Mouse (Mus musculus) CD8-positive naive resting alpha-beta T cell, adult 2 months (primary cell): ENCODE results near the gene Cdh4.

ENCODE experiments used
- DNase-seq, 2 experiments: peaks; one replicate each; pipeline ENCODE4 v3.0.0; 2022; ENCODE audit warnings: low read depth in 2 of 2, low spot score in 2 of 2

Gene Cdh4

DNA sequence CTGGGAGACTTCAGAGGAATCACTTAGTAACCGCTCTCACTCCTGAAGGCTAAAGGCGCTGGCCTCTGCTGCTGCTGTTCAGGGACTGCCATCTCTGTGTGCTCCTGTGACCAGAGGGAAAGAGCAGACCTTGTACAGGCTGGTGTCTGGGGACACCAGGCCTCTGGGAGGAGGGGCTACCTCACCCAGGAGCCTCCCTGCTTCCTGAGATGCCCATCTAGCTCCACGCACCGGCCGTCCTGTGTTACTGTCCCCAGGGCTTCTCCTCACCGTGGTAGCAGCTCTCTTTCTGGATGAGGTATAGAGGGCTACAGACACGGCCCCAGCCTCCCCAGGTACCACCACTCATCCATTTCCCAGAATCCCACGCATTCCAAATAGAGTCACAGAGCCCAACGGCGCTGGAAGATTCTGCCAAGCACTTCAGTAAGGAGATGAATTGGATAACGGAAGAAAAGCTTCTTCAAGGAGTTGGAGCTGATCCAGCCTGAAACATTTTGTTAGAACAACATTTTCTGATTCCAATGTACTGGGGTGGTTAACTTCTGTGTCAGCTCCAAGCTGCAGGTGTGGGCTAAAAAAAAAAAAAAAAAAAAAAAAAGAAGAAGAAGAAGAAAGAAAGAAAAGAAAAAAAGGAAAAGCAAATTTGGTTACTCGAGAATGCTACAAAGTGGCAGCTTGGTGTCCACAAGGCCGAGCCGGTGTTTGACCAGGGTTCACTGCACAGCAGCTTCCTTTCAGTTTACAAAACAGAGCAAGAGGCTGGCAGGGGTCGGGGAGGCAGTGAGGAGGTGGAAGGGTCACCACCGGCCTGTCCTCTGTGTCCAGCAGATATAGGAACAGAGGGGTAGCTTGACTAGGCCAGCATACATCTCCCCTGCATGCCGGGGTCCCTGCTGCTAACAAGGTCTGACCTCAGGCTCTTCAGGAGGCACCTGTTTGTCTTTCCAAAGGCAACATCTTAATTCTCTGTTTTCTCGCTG is 279.6 kb downstream of the Cdh4 start:
- no peak for DNase-seq

GRCm38 (mm10) chr2:179722776-179723386 is 280.6 kb downstream of the Cdh4 start:
- DNase-seq, result no peak

GRCm38 (mm10) chr2:179723401-179723800 is 281.2 kb downstream of the Cdh4 start:
- no peak for DNase-seq

- no peak for DNase-seq
Observed at GRCm38 (mm10) chr2:179729002-179729401, 286.8 kb downstream of the Cdh4 start.

DNA sequence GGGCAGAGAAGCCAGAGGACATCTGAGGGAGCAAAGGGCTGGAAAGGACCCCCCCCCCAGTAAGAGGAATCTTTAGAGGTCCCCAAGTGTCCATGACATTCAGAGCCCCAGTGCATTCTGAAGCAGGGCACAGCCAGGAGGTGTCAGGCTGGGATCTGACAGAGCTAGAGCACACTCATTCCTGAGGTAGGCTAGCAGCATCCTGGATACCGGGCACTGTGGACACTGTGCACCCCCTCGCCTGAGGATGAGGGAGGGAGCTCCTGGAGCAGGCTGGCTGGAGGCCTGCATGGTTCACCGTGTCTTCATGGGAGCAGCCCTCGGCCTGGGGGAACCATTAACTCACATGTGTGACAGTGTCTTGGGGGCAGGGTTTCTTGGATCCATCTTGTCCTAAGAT is 287.6 kb downstream of the Cdh4 start:
- DNase-seq, result no peak

DNA sequence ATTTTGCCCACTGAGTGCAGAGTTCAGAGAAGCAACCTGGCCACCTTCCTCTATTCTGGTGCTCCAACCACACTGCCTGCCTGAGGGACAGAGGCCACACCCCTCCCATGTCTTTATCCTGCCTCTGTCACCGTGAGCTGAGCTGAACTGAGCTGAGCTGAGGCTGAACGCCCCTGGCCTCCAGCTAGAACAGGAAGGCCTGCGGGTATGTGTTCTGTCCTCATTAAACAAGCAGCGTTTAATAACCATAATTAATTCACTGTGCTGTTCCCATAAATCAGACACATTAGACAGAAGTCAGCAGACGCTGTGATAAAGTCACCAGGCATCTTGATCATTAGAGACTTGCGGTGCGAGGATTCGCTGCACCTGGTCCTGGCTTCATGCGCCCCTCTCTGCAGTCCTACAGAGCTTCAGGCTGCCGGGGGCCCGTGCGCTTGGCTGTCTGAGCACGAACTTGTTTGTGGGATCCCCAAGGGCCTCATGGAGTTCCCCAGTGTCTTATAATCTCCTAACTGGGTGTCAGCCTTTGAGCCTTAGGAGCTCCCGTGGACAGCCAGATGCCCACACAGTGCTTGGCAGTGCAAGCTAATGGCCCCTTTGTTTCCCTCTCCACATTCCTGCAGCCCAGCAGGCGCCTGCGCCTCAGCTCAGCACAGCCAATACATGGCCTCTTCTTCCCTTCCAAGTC is 291.1 kb downstream of the Cdh4 start:
- no peak for DNase-seq

DNA sequence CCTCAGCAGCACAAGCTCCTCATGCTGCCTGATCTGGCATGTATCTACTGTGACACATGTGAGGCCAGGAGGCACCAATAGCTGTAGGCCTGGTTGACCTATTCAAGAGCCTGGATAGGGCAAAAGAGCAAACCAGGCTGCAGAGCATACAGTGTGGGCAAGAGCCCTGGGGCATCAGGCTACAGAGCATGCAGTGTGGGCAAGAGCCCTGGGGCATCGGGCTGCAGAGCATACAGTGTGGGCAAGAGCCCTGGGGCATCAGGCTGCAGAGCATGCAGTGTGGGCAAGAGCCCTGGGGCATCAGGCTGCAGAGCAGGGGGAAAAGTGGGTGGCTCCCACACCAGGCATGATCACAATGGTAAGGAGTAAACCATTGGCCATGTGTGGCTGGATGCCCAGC is 300.2 kb downstream of the Cdh4 start:
- DNase-seq, result no peak

GRCm38 (mm10) chr2:179742828-179743227 is 300.6 kb downstream of the Cdh4 start:
- DNase-seq, result no peak

- no peak for DNase-seq
Observed at GRCm38 (mm10) chr2:179746491-179746890, 304.3 kb downstream of the Cdh4 start.

GRCm38 (mm10) chr2:179749399-179749798 is 307.2 kb downstream of the Cdh4 start:
- DNase-seq, result no peak

GRCm38 (mm10) chr2:179753811-179754210 is 311.6 kb downstream of the Cdh4 start:
- DNase-seq, result no peak

DNA sequence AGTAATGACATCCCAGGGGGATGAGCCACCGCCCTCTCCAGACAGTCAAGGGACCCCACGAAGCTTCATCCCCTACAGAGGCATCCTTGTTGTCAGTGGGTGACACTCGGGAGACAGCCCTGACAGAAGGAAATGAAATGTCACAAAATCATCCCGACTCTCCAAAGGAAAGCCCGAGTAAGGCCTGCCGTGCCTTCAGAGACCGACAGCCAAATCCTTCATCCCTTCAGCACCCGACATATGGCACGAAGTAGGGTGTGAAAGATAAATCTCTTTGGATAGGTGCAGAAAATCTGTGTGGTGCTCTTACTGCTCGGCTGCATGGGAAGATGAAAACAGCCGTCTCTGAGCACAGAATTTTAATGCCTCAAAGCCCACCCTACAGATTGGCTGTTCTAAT is 312.5 kb downstream of the Cdh4 start:
- DNase-seq, result no peak

DNA sequence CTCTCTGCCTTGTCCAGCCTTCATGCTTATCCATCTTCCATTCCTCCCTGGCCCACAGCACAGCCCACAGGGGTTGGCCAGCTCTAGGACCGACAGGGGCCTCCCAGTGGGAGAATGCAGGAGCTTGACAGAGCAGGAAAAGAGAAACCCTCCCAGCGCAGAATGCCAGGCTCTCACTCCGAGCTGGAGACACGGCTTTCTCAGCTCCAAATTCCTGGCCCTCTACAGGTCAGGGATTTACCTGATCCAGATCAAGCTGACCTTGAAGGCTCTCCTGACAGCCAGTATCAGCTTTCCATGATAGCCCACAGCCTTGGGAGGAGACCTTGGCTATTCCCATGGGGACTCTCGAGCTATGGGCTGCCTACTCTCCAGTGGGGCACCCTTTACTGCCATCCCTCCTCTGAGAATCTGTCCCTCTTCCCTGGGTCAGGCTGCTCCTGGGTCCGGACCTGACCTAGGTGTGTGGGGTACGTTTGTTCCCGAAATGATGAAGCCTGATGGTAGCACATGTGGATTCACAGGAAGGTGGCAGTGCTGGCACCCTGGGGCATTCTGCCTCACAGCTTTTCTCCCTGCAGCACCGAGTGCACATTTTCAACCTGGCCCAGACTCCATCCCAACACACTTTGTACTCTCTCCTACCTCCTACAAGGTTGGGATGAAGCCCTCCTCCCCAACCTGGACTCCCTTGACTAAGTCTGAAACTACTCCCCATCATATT is 319.6 kb downstream of the Cdh4 start:
- no peak for DNase-seq

DNA sequence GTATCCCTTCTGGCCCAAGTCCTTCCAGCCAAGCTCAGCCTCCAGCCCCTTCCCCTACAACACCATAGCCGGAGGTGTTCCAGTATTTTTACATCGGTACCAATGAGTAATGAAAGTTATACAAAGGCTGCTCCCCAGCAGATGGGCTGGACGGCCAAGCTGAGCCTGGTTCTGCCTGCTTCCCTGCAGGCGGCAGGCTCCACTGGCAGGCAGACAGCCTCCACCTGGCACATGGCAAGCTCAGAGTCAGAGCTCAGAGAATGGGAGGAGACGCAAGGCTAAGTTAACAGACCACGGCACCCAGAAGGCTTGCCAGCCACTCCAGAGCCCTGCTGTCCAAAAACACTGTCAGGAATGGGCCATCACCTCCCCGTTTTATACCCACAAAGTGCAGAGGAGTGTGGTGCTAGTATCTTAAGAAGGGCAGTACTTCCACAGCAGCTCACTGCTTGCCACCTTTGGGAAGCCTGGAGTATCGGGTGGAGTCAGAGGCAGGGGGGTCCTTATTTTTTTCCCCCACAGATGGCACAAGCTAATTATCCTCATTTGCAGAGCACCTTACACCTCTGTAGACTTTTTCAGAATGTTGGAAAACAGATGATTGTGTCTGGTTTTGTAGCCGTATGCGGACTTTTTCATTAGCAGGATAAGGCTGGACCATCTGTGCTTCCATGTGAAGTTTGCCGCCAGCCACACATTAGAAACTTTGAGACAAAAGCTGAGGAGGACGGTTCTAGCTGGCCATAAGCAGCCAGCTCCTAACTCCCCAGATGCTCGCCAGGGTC is 320.5 kb downstream of the Cdh4 start:
- DNase-seq, result no peak

DNA sequence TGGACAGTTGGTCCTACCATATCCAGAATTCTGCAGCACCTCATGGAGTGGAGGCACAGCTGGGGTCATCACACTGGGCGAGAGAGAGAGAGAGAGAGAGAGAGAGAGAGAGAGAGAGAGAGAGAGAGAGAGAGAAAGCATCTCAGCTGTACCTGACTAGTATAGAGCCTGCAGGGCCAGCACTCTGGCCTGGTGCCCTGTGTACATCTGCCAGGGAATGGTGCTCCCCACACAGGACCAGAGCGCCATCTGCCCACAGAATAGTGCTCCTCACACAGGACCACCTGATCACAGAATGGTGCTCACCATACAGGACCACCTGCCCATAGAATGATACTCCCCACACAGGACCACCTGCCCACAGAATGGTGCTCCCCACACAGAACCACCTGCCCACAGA is 322.2 kb downstream of the Cdh4 start:
- no peak for DNase-seq

GRCm38 (mm10) chr2:179766664-179767526 is 324.7 kb downstream of the Cdh4 start:
- DNase-seq, result no peak

DNA sequence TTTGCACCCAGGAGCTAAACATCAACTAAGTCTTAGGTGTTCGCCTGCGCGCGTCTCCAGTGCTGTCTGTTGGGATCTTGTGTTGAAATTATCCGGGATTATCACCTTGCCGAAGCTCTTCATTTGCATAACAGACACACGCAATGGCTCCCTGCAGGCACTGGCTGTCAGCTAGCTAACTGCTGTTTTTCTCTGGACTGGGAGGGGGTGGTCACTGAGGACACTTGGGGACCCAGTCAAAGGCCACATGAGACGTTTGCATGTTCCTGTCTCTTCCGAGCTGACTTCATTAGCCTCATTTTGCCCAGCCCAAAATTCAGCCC is 325.3 kb downstream of the Cdh4 start:
- DNase-seq, result no peak

GRCm38 (mm10) chr2:179769137-179769536 is 326.9 kb downstream of the Cdh4 start:
- no peak for DNase-seq

DNA sequence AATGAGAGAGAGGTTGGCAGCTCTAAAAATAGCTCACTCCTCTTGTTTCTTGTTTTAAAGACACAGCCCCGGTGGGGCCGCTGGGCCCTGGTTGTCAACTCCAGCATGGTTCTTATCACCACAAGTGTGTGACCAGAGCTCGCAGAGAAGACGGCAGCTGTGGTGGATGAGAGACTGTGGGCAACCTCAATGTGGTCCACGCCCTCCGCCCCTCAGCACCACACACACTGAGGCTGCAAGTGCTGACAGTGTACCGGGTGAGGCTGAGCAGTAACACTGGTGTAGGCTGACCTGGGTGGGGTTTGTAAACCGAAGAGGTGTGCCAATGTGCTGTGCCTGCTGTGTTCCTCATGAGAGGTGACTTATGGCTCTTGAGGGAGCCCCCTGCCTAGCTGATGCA is 327.7 kb downstream of the Cdh4 start:
- DNase-seq, result no peak
